Mouse (Mus musculus) hindbrain, embryonic 15.5 days (tissue): ENCODE measurements around the gene Atp2a2. TPM values are rescaled to one million over a fixed set of nuclear protein-coding genes. Genes with fewer than 3 reads are reported as not detected.
"Not testable (repeated sequence)": the region's sequence is repeated elsewhere in the genome, so short reads cannot be mapped to it uniquely, and the experiment has no call there.

Experiments used
- ATAC-seq: fragments of 200-750 bp; cut with Nextera tagmentation; 2 replicates; pipeline ENCODE4 v1.8.0; 2017; ENCODE audit warnings: low read depth, moderate number of reproducible peaks, moderate TSS enrichment; ENCODE audit not compliant: low FRiP score
- H3K27ac ChIP-seq: fragments of 300-500 bp; sonication (generic); replicated peaks from 2 replicates; pipeline ENCODE4 v1.5.1; 2015; ENCODE audit warnings: mild to moderate bottlenecking, inconsistent platforms
- H3K27me3 ChIP-seq: fragments of 300-500 bp; sonication (generic); 2 replicates; pipeline ENCODE4 v1.6.1; 2015; ENCODE audit warnings: control low read depth, inconsistent platforms
- H3K36me3 ChIP-seq: fragments of 300-500 bp; sonication (generic); 2 replicates; pipeline ENCODE4 v1.6.1; 2015; ENCODE audit warnings: control low read depth, inconsistent platforms
- H3K4me1 ChIP-seq: fragments of 300-500 bp; sonication (generic); replicated peaks from 2 replicates; pipeline ENCODE4 v1.6.1; 2015; ENCODE audit warnings: control low read depth, inconsistent platforms
- H3K4me2 ChIP-seq: fragments of 300-500 bp; sonication (generic); 2 replicates; pipeline ENCODE4 v1.6.1; 2015; ENCODE audit warnings: moderate library complexity, mild to moderate bottlenecking, inconsistent platforms
- H3K4me3 ChIP-seq: fragments of 300-500 bp; sonication (generic); 2 replicates; pipeline ENCODE4 v1.5.1; 2015; ENCODE audit warnings: mild to moderate bottlenecking, inconsistent platforms
- H3K9ac ChIP-seq: fragments of 300-500 bp; sonication (generic); 2 replicates; pipeline ENCODE4 v1.6.1; 2015; ENCODE audit warnings: inconsistent platforms
- H3K9me3 ChIP-seq: fragments of 300-500 bp; sonication (generic); 2 replicates; pipeline ENCODE4 v1.6.1; 2016; ENCODE audit warnings: control low read depth, inconsistent platforms
- whole genome bisulfite sequencing: fragments of 180-500 bp; shearing (Covaris S2); methylation state at CpG from one replicate; pipeline ENCODE4 v1.1.7; 2015; 5-methylcytosine and 5-hydroxymethylcytosine counted together
- polyA plus RNA-seq: library from polyadenylated mRNA; unstranded; fragments of >200 nt; fragmentation: Nextera tagmentation; extraction: Ambion mirVana; gene quantifications from 2 replicates; pipeline ENCODE4 v1.2.1, GENCODE M21; 2015

Gene Atp2a2
- polyA plus RNA-seq, 1 experiment from 2014 or later = 55.1 TPM

DNA sequence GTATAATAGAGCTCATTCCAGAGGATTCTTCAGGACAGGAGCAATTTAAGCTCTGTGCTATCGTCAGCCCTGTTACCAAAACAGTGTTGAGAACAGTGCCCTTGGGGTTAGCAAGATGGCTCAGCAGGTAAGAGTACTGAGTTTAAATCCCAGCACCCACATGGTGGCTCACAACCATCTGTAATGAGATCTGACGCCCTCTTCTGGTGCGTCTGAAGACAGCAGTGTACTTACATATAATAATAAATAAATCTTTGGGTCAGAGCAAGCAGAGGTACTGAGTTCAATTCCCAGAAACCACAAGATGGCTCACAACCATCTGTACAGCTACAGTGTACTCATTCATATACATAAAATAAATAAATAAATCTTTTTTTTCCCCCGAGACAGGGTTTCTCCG lies 15.8 kb downstream of the Atp2a2 start:
- H3K4me3 ChIP-seq, ATAC-seq, H3K27ac ChIP-seq, H3K4me1 ChIP-seq, H3K27me3 ChIP-seq, H3K4me2 ChIP-seq, H3K9ac ChIP-seq, H3K9me3 ChIP-seq: not testable (repeated sequence)
- WGBS = 80% methylated on average over 5 of the region's 5 CpGs
- H3K36me3 ChIP-seq = peaks cover 81% of the 10 kb centered on the region

DNA sequence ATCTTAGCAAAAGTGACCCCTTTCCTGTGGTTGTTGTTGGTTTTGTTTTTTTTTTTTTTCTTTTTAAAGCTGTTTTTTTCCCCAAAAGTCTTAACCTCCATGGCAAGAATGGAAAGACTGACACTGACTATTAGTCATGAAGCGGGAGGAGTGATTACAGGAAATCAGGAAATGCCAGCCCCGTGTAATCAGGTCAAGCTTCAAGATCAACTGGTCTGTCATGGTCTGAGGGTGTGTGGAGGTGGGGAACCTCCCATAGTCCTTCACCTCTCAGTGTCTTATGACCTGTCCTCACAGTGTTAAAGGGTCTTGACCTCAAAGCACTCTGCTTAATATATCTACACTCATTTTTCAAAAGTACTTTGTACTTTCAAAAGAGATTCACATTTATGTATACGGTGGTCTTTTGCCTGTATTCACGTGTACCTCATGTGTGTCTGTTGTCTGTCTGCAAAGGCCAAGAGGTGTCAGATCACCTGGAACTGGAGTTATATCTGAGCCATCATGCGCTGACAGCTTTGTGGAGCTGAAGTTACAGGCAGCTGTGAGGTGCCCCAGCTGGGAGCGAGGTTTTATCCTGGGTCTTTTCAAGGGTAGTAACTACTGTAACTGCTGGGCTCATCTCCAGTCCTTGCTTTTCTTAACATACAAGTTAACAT lies 19.2 kb downstream of the Atp2a2 start:
- Histone ChIP-seq H3K27ac (no peak overlapping the region), H3K4me1 (no peaks in the 10 kb centered on the region), H3K4me2 (no peak overlapping the region), H3K4me3 (no peak overlapping the region), H3K27me3 (no peaks in the 10 kb centered on the region), H3K9me3 (no peaks in the 10 kb centered on the region), H3K9ac (no peak overlapping the region), H3K36me3 (peaks cover 67% of the 10 kb centered on the region)
- no peak for ATAC-seq
- whole genome bisulfite sequencing = 95% methylated on average over 6 of the region's 6 CpGs

DNA sequence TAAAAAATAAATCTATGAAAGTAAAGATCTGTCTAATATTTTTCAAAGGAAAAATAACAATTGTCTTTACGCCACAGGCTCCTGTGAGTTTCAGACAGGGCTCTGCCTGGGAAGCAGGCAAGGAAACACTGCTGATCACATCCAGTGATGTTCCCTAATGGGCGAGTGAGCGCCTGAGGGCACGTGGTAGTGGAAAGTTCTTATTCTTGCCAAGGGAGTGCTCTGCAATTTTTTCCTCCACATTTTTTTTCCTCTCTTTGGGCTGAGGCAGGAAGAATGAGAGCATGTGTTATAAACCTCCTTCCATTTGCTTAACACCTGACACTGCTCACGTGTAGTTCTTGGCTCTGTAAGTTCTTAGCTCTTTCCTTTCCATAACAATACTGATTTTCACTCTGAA lies 20.2 kb downstream of the Atp2a2 start:
- no peak for ATAC-seq
- no peaks in the 10 kb centered on the region for H3K27me3 ChIP-seq
- H3K9me3 ChIP-seq = no peaks in the 10 kb centered on the region
- H3K27ac ChIP-seq = no peak overlapping the region
- peaks cover 71% of the 10 kb centered on the region for H3K36me3 ChIP-seq
- no peaks in the 10 kb centered on the region for H3K4me1 ChIP-seq
- H3K9ac ChIP-seq = no peak overlapping the region
- H3K4me3 ChIP-seq = no peak overlapping the region
- no peak overlapping the region for H3K4me2 ChIP-seq
- 87% methylated on average over 5 of the region's 5 CpGs for WGBS

DNA sequence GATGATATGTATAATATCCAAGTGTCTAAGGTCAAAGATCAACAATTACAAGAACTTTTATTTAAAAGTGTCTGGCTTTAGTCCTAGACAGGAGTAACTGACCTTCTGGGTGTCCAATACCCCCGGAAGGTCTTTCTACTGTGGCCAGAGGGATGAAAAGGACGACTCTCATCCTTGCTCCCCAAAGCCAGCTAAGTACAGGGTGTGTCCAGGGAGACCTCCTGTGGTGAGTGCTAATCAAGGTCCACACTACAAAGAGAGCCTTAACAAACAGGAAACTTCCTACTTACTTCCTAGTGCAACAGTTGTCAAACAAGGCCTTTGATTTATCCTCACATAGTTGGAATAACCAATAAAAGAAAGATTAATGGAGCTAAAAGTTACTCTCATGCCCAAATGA lies 22.9 kb downstream of the Atp2a2 start:
- Histone ChIP-seq H3K36me3 (peaks cover 54% of the 10 kb centered on the region), H3K27ac (no peak overlapping the region), H3K4me2 (no peak overlapping the region), H3K4me1 (no peaks in the 10 kb centered on the region), H3K27me3 (no peaks in the 10 kb centered on the region), H3K9me3 (no peaks in the 10 kb centered on the region), H3K9ac (no peak overlapping the region), H3K4me3 (no peak overlapping the region)
- ATAC-seq = no peak
- 48% methylated on average over 2 of the region's 2 CpGs for WGBS

DNA sequence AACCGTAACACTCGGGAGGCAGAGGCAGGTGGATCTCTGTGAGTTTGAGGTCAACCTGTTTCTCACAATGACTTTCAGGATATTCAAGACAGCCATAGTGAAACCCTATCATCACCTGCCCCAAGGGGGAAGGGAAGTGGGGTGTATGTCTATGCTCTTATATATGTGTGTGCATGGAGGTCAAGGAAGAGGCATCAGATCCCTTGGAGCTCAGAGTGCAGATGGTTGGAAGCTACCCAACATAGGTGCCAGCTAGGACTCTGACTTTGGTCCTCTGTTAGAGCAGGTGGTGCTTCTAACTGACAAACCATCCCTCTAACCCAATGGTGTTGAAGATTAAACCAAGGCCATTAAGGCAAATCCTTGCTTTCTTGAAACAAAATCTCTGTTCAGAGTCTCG lies 24.5 kb downstream of the Atp2a2 start:
- H3K36me3 ChIP-seq = peaks cover 44% of the 10 kb centered on the region
- no peak overlapping the region for H3K4me3 ChIP-seq
- no peaks in the 10 kb centered on the region for H3K27me3 ChIP-seq
- H3K9ac ChIP-seq = no peak overlapping the region
- H3K4me1 ChIP-seq = no peaks in the 10 kb centered on the region
- no peak overlapping the region for H3K4me2 ChIP-seq
- ATAC-seq = no peak
- 92% methylated on average over 3 of the region's 3 CpGs for WGBS
- H3K9me3 ChIP-seq = no peaks in the 10 kb centered on the region
- no peak overlapping the region for H3K27ac ChIP-seq

DNA sequence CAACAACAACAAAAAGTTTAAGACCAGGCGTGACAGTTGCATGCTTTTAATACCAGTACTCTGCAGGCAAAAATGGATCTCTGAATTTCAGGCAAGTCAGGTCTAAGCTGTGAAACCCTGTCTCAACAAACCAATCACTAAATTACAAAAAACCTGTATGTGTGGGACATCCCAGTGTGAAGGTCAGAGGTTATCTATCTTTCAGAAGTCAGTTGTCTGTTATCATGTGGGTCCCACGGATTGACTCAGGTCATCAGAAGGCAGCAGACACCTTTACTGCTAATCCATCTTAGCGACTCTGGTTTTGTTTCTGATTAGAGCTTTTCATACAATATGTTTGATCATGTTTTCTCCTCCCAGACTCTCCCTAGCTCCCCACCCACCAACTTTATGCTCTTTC lies 25.9 kb downstream of the Atp2a2 start:
- Histone ChIP-seq H3K27ac (no peak overlapping the region), H3K4me3 (no peak overlapping the region), H3K4me1 (no peaks in the 10 kb centered on the region), H3K4me2 (no peak overlapping the region), H3K9ac (no peak overlapping the region), H3K36me3 (peaks cover 45% of the 10 kb centered on the region), H3K9me3 (no peaks in the 10 kb centered on the region), H3K27me3 (no peaks in the 10 kb centered on the region)
- ATAC-seq = no peak
- WGBS = 84% methylated on average over 3 of the region's 3 CpGs

DNA sequence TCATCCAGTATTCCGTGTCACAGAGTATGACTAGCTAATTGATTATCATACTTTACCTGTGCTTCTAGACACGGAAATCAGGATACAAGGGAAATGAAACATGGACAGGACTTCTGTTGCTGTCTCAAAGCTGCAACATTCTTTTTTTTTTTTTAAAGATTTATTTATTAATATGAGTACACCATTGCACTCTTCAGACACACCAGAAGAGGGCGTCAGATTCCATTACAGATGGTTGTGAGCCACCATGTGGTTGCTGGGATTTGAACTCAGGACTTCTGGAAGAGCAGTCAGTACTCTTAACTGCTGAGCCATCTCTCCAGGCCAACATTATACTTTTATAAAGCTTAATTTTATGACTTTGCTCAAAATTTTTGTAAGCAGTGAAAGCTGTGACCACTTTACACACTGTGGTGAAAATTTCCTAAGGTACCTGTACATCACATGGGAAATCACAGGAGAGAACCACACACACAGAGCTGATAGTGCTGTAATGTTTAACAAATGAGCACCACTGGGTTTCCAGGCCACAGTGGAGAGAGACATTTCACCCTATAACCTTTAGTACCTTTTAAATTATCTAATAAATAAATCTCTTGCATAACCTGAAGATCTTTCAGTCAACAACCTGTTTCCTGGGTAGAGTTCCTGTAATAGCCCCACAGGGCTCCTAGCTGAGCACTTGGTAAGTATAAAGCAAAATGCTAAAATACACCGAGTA lies 27.2 kb downstream of the Atp2a2 start:
- no peaks in the 10 kb centered on the region for H3K9me3 ChIP-seq
- ATAC-seq = no peak
- H3K36me3 ChIP-seq = peaks cover 46% of the 10 kb centered on the region
- H3K4me2 ChIP-seq = no peak overlapping the region
- 85% methylated on average over 4 of the region's 4 CpGs for WGBS
- H3K9ac ChIP-seq = no peak overlapping the region
- no peak overlapping the region for H3K27ac ChIP-seq
- no peaks in the 10 kb centered on the region for H3K4me1 ChIP-seq
- H3K27me3 ChIP-seq = no peaks in the 10 kb centered on the region
- no peak overlapping the region for H3K4me3 ChIP-seq

DNA sequence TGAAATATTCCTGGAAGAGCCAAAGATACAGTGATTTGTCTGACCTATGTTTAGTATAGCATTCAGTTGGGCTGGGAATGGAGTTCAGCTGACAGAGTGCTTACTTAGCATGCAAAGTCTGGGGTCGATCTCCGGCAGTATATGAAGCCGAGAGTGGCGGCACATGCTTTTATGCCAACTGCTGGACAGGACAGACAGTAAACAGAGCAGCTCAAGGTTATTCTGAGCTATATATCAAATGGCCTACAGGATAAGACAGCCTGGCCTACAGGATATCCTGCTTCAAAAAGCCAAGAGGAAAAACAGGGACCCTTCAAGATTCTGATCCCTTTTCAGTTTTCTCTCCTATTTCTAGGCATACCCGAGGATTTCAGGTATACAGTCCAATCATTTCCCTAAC lies 30.4 kb downstream of the Atp2a2 start:
- H3K9ac ChIP-seq = no peak overlapping the region
- H3K4me2 ChIP-seq = no peak overlapping the region
- H3K4me1 ChIP-seq = no peaks in the 10 kb centered on the region
- no peaks in the 10 kb centered on the region for H3K27me3 ChIP-seq
- H3K27ac ChIP-seq = no peak overlapping the region
- WGBS = 79% methylated on average over 5 of the region's 5 CpGs
- no peaks in the 10 kb centered on the region for H3K9me3 ChIP-seq
- ATAC-seq = no peak
- peaks cover 64% of the 10 kb centered on the region for H3K36me3 ChIP-seq
- no peak overlapping the region for H3K4me3 ChIP-seq

DNA sequence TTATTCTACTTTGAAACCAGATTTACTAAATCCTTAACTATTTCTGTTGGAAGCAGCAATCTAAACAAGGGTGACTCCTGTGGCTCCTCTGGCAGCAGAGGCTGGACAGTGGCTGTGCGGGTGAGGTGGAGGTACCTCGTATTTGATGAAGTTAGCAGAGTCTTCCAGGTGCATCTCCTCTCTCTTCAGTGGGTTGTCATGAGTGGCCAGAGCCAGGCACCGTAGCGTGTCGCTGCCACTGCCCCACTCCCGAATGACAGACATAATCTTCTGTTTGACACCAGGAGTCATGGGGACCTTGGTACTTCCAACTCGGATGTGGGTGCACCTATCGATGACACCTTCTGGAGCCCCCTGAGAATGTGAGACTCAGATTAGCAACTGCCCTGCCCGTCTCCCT lies 40.6 kb downstream of the Atp2a2 start:
- no peak overlapping the region for H3K27ac ChIP-seq
- peaks cover 99% of the 10 kb centered on the region for H3K36me3 ChIP-seq
- no peak overlapping the region for H3K9ac ChIP-seq
- H3K9me3 ChIP-seq = no peaks in the 10 kb centered on the region
- 96% methylated on average over 9 of the region's 9 CpGs for WGBS
- no peaks in the 10 kb centered on the region for H3K4me1 ChIP-seq
- H3K27me3 ChIP-seq = no peaks in the 10 kb centered on the region
- no peak overlapping the region for H3K4me2 ChIP-seq
- no peak for ATAC-seq
- no peak overlapping the region for H3K4me3 ChIP-seq

DNA sequence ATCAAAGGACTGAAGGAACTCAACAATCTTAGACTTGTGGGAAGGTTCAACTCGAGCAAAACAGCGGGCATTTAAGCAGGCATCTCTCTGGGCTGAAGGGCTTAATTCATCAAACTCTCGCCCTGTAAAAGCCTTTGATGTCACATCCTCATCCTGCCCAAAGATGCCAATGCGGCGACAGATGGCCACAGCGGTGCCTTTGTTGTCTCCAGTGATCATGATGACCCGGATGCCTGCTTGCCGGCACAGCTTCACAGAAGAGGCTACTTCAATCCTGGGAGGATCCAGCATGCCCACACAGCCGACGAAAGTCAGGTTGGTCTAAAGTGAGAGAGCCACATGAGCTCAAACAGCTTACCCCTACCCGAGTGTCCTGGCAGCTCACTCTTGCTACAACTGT lies 41.4 kb downstream of the Atp2a2 start:
- no peaks in the 10 kb centered on the region for H3K9me3 ChIP-seq
- peaks cover 99% of the 10 kb centered on the region for H3K36me3 ChIP-seq
- H3K27me3 ChIP-seq = no peaks in the 10 kb centered on the region
- no peak overlapping the region for H3K9ac ChIP-seq
- H3K4me3 ChIP-seq = no peak overlapping the region
- H3K4me2 ChIP-seq = no peak overlapping the region
- no peak overlapping the region; the same call in 1 of the 2 replicates for H3K27ac ChIP-seq
- H3K4me1 ChIP-seq = no peaks in the 10 kb centered on the region
- ATAC-seq = no peak
- WGBS = 77% methylated on average over 11 of the region's 11 CpGs

DNA sequence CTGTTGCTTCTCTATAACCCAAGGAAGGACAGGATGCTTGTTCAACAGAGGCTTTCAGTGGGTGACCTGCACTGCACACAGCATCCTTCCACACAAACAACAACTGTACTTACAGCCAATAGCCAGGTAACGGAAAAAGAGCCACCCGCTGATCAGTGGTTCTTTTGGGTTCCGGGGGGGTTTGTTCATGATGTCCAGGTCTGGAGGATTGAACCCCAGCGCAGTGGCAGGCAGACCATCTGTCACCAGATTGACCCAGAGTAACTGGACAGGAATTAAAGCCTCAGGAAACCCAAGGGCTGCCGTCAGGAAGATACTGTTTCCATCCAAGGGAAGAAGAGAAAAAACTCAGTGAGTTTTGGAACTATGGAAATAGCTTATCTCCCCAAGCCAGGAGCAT lies 42.7 kb downstream of the Atp2a2 start:
- Histone ChIP-seq H3K36me3 (peaks cover 99% of the 10 kb centered on the region), H3K27me3 (no peaks in the 10 kb centered on the region), H3K4me2 (no peak overlapping the region), H3K4me1 (no peaks in the 10 kb centered on the region), H3K4me3 (no peak overlapping the region), H3K9me3 (no peaks in the 10 kb centered on the region), H3K9ac (no peak overlapping the region), H3K27ac (no peak overlapping the region)
- WGBS = 94% methylated on average over 5 of the region's 5 CpGs
- ATAC-seq = no peak

DNA sequence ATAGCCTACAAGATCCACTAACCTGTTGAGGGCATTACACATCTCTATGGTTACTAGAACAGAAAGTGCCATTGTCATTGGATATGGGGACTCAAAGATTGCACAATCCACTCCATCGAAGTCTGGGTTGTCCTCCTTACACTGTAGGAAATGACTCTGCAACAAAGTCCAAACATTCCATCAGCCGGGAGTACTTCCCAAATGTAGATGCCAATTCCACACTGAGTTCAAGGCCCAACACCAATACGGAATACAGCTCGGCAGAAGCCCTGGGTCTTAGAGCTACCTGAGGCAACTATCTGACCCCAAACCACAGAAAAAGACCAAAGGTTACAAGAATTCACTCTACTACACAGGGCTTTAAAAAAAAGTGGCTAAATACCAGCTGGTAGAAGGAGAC lies 44.0 kb downstream of the Atp2a2 start:
- H3K4me2 ChIP-seq = no peak overlapping the region
- no peaks in the 10 kb centered on the region for H3K9me3 ChIP-seq
- no peak for ATAC-seq
- no peaks in the 10 kb centered on the region for H3K4me1 ChIP-seq
- H3K27me3 ChIP-seq = no peaks in the 10 kb centered on the region
- H3K4me3 ChIP-seq = no peak overlapping the region
- 94% methylated on average over 4 of the region's 4 CpGs for WGBS
- no peak overlapping the region for H3K9ac ChIP-seq
- H3K36me3 ChIP-seq = peaks cover 99% of the 10 kb centered on the region
- H3K27ac ChIP-seq = no peak overlapping the region

DNA sequence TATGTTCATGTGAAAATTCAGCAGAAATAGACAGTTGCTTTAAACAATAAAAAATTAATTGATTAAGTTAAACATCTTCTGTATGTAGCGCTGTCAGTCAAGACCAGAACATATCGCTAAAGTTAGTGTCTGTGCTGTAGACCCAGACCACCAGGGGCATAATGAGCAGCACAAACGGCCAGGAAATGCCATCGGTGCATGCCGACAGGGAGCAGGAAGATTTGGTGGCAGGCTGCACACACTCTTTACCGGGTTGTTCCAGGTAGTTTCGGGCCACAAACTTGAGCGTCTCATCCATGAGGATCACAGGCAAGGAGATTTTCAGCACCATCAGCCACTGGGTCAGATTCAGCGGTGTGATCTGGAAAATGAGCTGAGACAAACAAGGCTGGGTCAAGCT lies 45.0 kb downstream of the Atp2a2 start:
- H3K4me3 ChIP-seq, H3K4me2 ChIP-seq, ATAC-seq, H3K27ac ChIP-seq, H3K4me1 ChIP-seq, H3K9me3 ChIP-seq, H3K27me3 ChIP-seq, H3K9ac ChIP-seq: not testable (repeated sequence)
- 88% methylated on average over 9 of the region's 9 CpGs for WGBS
- peaks cover 97% of the 10 kb centered on the region for H3K36me3 ChIP-seq
